Mouse (Mus musculus) testis, adult 2 months (tissue): Measurements from ENCODE around the gene Gfod2. TPM values are rescaled to one million over a fixed set of nuclear protein-coding genes. Genes with fewer than 3 reads are reported as not detected.

Experiments used
- H3K27ac ChIP-seq: fragments of 200-500 bp; 2 replicates; pipeline ENCODE4 v1.5.1; 2012; ENCODE audit warnings: low read depth, low read length; ENCODE audit not compliant: control insufficient read depth, insufficient read depth
- H3K27me3 ChIP-seq: fragments of 200-500 bp; 2 replicates; pipeline ENCODE4 v1.6.1; 2012; ENCODE audit warnings: mild to moderate bottlenecking, low read length, moderate library complexity; ENCODE audit not compliant: control insufficient read depth, insufficient read depth
- H3K36me3 ChIP-seq: fragments of 200-500 bp; 2 replicates; pipeline ENCODE4 v1.6.1; 2012; ENCODE audit warnings: mild to moderate bottlenecking, low read length; ENCODE audit not compliant: control insufficient read depth, insufficient read depth
- H3K4me1 ChIP-seq: fragments of 200-500 bp; 2 replicates; pipeline ENCODE4 v1.6.1; 2012; ENCODE audit warnings: low read length; ENCODE audit not compliant: control insufficient read depth, insufficient read depth
- H3K4me3 ChIP-seq: fragments of 200-500 bp; 2 replicates; pipeline ENCODE4 v1.5.1; 2012; ENCODE audit warnings: low read depth, mild to moderate bottlenecking, low read length, moderate library complexity, mixed read lengths; ENCODE audit not compliant: control insufficient read depth
- CTCF ChIP-seq: fragments of 200-500 bp; IDR thresholded peaks from 2 replicates; pipeline ENCODE4 v1.5.1; 2012; ENCODE audit warnings: low read depth, mild to moderate bottlenecking, inconsistent platforms, low read length, moderate library complexity; ENCODE audit not compliant: control insufficient read depth, insufficient read depth, insufficient replicate concordance
- POLR2A ChIP-seq: fragments of 200-500 bp; IDR thresholded peaks from 2 replicates; pipeline ENCODE4 v1.6.1; 2012; ENCODE audit warnings: low read depth, mild to moderate bottlenecking, inconsistent platforms, low read length, moderate library complexity; ENCODE audit not compliant: control insufficient read depth
- polyA plus RNA-seq: library from polyadenylated mRNA; depleted of rRNA; stranded (reverse); fragments of >200 nt; gene quantifications from 2 replicates; pipeline ENCODE4 v1.2.3, GENCODE M21; 2012

The Gfod2 gene
- polyA plus RNA-seq, 1 experiment = 3.3 TPM

DNA sequence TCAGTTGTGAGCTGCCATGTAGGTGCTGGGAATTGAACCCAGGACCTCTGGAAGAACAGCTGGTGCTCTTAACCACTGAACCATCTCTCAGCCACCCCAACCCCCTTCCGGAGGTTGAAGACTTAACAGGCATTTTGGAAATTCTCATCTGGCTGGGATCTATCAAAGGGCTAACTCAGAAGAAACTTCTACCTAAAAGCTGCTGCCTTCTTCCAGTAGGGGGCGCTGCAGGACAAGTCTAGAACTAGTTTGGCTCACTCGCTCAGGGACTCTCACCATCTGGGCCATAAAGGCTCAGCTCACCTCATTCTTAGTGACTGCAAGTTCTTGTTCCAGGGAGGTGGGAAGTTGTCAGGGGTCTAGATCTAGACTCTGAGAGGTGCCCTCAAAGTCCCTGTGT lies 44.3 kb downstream of the Gfod2 start:
- peak; percentile 77; the same call in 1 of the 2 replicates for TF ChIP-seq CTCF
- no peak for TF ChIP-seq POLR2A
- Histone ChIP-seq H3K36me3 (no peaks in the 10 kb centered on the region), H3K4me1 (peaks cover 16% of the 10 kb centered on the region)

DNA sequence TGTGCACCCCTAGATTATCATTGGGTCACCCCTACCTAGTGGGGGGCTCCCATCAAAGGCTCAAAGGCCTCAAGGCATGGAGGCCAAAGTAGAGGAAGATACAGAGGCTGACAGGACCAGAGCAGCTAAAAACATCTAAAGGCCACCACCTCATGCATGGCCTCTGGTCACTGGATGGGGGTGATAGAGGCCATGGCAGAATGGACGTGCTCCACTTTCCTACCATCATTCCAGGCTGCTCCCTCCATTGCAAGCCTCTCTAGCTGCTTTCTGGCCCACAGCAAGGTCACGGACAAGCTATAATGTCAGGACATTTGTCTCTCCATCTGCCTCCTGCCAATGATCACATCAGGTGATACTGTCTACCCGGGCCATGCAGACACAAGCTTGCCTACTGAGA lies 46.2 kb downstream of the Gfod2 start:
- TF ChIP-seq POLR2A (no peak), CTCF (no peak)
- H3K27me3 ChIP-seq = no peaks in the 10 kb centered on the region
- H3K4me3 ChIP-seq = no peak overlapping the region
- no peak overlapping the region for H3K27ac ChIP-seq
- H3K4me1 ChIP-seq = peaks cover 25% of the 10 kb centered on the region
- H3K36me3 ChIP-seq = no peaks in the 10 kb centered on the region

More for the DNA sequence above, 44.3 kb downstream of the Gfod2 start:
- no peaks in the 10 kb centered on the region for H3K27me3 ChIP-seq
- H3K27ac ChIP-seq = no peak overlapping the region
- no peak overlapping the region for H3K4me3 ChIP-seq

DNA sequence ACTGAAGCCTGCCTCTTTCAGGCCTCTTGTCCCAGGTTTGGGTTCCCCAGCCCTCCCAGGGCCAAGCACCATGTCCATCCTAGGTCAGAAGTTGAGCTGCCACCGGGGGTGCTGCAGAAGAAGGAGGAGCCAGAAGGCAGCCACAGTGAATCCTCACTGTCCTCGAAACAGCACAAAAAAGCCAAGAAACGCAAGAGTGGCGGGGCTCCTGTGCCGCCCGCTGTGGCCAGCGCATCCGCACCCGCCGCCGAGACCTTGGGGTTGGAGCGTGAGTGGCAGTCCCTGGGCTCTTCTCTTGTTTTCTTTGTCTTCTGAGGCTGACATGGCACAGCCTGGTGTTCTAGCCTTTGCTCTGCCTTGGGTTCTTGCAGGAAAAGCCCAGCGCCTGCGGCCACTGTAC lies 49.1 kb downstream of the Gfod2 start:
- Histone ChIP-seq H3K27ac (no peak overlapping the region), H3K4me3 (peak overlapping the region; percentile 90), H3K36me3 (no peaks in the 10 kb centered on the region), H3K4me1 (peaks cover 20% of the 10 kb centered on the region), H3K27me3 (no peaks in the 10 kb centered on the region)
- TF ChIP-seq POLR2A = no peak
- TF ChIP-seq CTCF = no peak

DNA sequence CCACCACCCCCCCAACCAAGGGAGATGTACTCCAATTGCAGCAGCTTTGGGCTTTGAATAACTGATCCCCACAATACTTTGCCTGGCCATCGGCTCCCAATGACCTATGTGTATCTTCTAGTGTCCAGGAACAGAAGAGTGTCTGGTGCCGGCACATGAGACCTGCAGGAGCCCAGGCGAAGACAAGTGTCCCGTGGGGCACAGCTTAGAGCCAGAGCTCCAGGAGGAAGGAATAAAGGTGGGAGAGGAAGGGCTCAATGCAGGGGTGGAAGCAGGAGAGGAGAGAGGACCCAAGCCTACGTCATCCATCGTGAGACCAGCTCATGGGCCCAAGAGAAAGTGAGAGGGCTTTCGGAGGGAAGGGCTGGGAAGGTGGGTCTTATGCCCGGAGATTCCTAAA lies 49.8 kb downstream of the Gfod2 start:
- TF ChIP-seq CTCF (no peak), POLR2A (no peak)
- H3K36me3 ChIP-seq = no peaks in the 10 kb centered on the region
- H3K4me3 ChIP-seq = peak overlapping the region; percentile 90
- H3K27me3 ChIP-seq = no peaks in the 10 kb centered on the region
- H3K4me1 ChIP-seq = peaks cover 23% of the 10 kb centered on the region
- H3K27ac ChIP-seq = no peak overlapping the region

DNA sequence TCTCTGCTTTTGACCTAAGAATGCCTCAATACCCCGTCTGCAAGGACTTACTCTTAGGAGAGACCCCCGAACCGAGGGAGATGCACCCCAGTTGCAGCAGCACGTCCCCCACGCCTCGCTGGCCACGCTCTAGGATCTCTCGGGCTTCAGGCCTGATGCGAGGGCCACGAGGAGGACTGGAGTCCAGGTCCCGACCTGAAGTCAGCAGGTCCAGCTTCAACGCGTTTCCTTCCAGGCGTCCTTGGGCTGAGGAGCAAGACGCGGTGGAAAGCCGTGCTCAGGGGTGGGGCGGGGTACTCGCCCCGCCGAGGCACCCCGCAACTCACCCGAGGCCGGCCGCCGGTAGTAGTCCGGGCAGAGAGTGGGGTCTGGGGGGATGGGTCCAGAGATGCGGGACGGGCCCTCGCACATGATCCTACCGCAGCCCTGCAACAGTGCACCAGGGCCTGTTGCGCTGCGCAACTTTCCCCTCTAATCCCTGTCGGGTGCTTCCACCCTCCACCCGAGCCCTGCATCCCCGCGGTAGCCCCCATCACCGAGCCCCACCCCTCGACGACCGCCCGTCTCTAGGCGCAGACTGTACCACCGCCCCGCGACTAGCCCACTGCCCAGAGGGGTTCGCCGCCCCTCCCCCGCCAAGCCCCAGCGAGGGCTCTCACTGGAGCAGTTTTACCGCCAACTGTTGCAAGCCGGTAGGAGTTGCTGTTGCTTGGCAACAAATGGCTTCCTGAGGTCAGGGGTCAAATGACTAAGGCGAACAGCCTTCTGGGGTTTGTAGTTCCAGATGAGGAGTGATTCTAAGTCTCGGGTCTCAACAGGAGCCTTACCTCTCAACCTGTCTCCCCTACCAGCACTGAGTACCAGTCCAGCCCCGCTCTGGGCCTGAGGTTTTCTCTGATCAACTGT lies 50.7 kb downstream of the Gfod2 start, which contains the start of the genes 4933405L10Rik and Enkd1:
Gene 4933405L10Rik, plus strand, starts transcription at position 158 of the 906 bp plus-strand sequence.
Gene Enkd1, minus strand, starts transcription at position 713 of the 906 bp plus-strand sequence.
- peak; percentile 53 for TF ChIP-seq POLR2A
- TF ChIP-seq CTCF = no peak
- H3K4me3 ChIP-seq = peak within 1 kb of the TSS; percentile 90
- H3K27ac ChIP-seq = peak within 1 kb of the TSS; percentile 83

DNA sequence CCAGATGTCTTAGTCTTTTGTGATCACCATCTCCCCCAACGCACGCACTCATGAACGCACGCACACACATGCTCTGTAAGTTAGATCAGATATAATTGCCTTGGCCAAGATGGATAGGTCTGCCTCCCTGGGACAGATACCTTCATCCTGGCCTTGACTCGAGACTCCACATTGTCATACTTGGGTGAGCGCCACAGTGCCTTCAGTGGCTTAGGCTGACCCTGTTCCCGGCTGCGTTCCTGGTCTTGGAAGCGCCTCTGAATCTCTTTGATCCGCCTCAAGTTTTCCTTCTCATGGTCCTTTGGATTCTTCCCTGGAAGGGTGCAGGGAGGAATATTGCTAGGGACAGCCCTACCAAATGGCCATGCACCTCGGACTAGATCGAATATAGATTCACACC lies 52.0 kb downstream of the Gfod2 start:
- peak overlapping the region; percentile 7 for H3K4me3 ChIP-seq

More for the DNA sequence above, 50.7 kb downstream of the Gfod2 start, which contains the start of the genes 4933405L10Rik and Enkd1:
- H3K4me1 ChIP-seq = peaks cover 25% of the 10 kb centered on the region
- no peaks in the 10 kb centered on the region for H3K36me3 ChIP-seq
- no peaks in the 10 kb centered on the region for H3K27me3 ChIP-seq

DNA sequence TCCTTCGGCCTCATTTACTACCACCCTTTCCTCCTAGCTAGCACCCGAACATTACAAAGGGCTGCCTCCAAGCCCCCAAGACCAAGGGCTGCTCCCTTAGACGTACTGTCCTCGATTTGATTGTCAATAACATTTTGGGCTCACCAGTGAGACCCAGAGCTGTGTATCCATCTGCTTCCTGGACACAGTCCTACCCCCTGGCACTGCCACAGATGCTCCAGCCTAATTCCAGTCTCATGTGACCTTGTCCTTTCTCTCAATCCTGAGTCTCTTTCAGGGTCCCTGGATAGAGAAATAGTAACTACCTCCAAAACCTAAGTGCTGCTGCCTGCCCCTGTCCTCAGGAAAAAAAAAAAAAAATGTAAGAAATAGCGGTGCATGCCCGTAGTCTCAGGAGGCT lies 53.5 kb downstream of the Gfod2 start:
- Histone ChIP-seq H3K27me3 (no peaks in the 10 kb centered on the region), H3K27ac (no peak overlapping the region), H3K36me3 (no peaks in the 10 kb centered on the region), H3K4me1 (peaks cover 38% of the 10 kb centered on the region), H3K4me3 (peak overlapping the region; percentile 5; the same call in 1 of the 2 replicates)
- TF ChIP-seq POLR2A (no peak), CTCF (no peak)

More for the DNA sequence above, 52.0 kb downstream of the Gfod2 start:
- TF ChIP-seq POLR2A = no peak
- H3K27me3 ChIP-seq = no peaks in the 10 kb centered on the region
- no peak overlapping the region for H3K27ac ChIP-seq
- H3K4me1 ChIP-seq = peaks cover 35% of the 10 kb centered on the region
- H3K36me3 ChIP-seq = no peaks in the 10 kb centered on the region
